Mouse (Mus musculus) kidney, adult 9 months (tissue): ENCODE data around the gene Smc3.
"Not testable (repeated sequence)": the region's sequence is repeated elsewhere in the genome, so short reads cannot be mapped to it uniquely, and the experiment has no call there.

Experiments used
- DNase-seq: peaks from one replicate; pipeline ENCODE4 v3.0.0; 2022

Smc3 gene

GRCm38 (mm10) chr19:53656443-53656842 is 56.2 kb downstream of the Smc3 start:
- not testable (repeated sequence) for DNase-seq

GRCm38 (mm10) chr19:53657437-53657836 is 57.2 kb downstream of the Smc3 start:
- no peak for DNase-seq

DNA sequence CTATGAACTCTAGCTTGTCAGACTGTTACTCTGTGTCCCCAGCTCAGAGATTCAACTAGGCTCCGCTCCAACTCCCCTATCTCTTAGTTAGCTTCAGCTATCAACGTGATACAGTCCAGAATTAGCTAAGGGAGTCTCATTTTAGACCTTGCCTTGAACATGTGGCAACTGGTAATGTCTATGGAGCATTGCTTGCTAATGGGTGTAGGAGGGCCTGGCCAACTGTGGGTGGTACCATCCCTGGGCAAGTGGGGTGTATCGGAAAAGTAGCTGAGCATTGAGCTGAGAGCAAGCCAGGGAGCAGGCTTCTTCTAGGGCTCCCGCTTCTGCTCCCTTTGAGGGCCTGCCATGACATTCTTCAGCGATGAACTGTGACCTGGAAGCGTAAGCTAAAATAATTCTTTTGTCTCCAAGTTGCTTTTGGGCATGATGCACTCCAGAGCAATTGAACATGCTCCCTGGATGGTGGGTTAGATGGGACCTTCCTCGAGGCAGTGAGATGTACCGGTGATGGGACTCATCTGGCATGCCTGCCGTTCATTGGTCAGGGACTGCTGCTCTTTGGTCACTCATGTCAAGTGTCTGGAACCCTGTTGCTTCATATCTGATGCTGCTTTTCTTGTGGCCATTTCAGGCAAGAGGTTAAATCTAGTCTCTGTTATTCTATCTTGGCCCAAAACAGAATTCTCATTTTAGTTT is 60.7 kb downstream of the Smc3 start:
- DNase-seq: no peak

- no peak for DNase-seq
These were observed 61.9 kb downstream of the Smc3 start for GRCm38 (mm10) chr19:53661938-53662722.

DNA sequence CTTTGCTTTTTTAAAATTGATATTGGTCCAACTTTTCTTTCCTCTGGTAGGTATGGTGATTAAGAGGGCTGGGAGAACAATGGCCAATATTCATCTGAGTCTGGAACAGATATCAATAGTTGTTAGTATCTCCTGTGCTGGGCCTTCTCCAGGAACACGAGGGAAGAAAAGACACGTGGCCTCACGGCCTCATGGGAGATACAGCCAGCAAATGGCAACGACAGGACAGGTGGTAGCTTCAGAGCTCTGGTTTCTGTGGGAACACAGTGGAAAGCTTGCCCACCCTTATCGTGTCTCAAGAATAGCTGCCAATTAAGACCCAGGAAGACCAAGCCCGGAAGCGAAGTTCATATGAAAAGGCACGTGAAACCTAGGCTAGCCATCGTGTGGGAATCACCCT is 64.6 kb downstream of the Smc3 start:
- no peak for DNase-seq

- DNase-seq: no peak
These were observed 65.2 kb downstream of the Smc3 start for GRCm38 (mm10) chr19:53665391-53665790.

- no peak for DNase-seq
These were observed 66.5 kb downstream of the Smc3 start for GRCm38 (mm10) chr19:53666708-53667107.

- no peak for DNase-seq
These were observed 68.6 kb downstream of the Smc3 start for GRCm38 (mm10) chr19:53668821-53669220.

GRCm38 (mm10) chr19:53670625-53671141 is 70.5 kb downstream of the Smc3 start:
- no peak for DNase-seq

- no peak for DNase-seq
These were observed 71.2 kb downstream of the Smc3 start for GRCm38 (mm10) chr19:53671432-53671831.

DNA sequence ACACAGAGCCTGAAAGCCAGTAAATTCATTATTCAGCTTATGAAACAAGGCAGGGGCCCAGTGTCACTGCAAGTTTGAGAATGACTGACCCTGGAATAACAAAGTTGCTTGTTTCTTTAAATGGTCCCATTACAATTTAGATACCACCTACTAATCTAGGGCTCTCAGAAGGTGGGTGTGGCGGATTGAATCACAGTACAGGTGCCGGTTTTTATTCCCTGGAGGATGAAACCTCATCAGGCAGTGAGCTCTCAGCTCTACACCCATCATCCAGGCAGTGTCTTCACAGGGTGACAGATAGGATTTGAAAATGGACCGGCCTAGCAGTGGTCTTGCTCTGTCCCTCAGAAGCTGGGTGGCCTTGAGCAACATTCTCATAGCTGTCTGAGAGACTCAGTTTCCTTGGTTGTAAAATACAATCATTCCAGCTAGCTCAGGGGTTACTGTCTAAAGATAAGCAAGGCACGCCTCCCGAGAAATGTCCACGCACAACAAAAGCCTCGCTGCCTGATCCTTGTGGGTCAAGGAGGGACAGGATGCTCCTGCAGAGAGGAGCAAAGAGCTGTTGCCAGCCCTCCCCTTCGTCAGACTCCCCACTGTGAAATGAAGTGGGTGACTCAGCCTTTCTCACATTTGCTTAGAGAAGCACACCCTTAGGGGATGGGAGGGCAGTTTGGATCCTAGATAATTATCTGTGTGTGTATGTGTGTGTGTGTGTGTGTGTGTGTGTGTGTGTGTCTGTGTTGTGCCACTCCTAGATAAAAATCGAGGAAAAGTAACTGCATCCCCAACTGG is 74.1 kb downstream of the Smc3 start:
- no peak for DNase-seq

DNA sequence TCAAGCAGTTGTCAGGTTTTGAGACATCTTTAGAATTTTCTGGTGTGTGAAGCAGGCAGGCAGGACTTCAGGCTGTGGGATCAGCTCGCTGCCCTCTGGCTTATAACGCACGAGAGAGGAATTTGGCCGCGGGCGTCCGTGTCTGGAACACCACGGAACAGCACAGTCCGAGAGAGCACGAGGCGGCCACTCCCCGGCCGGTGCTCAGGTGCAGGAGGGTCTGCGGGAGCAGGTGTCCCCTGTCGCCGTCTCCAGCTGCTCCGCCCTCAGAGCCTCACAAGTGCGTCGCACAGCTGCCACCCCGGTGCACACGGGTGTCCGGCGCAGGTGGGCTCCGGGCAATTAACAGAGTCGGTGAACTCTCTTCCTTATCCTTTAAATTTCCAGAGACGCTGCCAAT is 76.0 kb downstream of the Smc3 start:
- no peak for DNase-seq

GRCm38 (mm10) chr19:53676718-53677634 is 76.8 kb downstream of the Smc3 start, which contains the start of gene Rbm20:
Gene Rbm20 (plus strand): TSS chr19:53677306.
- peak; percentile 34 for DNase-seq

- no peak for DNase-seq
These were observed 79.0 kb downstream of the Smc3 start for GRCm38 (mm10) chr19:53679194-53679593.

DNA sequence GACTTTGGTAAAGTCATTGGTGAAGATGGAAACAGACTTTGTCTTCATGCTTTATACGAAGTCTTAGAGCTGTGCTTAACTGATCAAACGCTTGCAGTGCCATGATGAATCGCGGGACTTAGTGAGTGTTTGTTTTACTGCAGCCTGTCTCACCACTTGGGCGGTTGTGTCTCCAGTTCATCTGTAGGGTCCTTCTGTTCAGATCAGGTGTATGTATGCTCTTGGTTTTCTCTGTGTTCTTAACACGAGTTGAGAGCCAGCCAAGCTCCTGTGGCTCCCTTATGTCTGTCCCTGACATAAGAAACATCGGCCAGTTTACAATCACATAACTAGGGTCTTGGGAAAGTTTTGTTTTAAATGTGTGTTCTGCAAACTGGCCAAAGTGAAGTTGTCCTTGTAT is 79.8 kb downstream of the Smc3 start:
- DNase-seq: no peak

DNA sequence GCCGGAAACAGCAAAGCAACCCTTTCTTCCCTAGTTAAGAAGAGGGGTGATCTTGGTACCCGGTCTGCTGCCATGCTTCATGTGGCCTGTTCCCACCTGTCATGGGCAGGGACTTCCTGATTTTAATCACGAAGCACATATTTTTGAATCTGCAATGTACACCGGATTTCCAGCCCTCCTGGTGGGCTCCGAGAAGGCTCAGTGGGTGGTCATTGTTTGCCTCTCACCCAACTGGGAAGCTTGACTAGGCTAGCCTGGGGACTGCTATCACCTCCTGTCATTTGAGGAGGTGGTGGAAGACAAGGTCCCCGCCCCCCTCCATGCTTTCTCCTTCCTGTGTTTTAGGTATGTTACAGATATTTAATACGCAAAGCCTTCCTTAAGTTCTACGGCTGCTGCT is 82.2 kb downstream of the Smc3 start:
- DNase-seq: no peak

DNA sequence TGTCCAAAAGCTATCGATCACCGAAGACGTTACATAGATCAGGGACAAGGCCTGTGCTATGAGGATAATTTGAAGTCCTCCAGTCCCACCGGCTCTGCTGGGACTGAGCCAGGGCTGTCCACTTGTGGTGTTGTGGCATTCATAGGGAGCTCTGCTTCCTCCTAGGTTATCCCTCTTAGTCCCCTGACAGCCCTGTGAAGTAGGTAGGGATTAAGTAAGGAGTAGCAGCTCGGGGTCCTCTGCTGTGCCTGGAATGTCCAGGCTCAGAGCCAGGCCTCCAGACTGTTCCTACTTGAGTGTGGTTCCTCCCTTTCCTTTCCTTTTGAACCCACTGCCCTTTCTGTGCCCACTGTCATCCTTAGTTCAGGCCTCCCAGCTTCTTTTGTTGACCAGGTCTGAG is 87.4 kb downstream of the Smc3 start:
- no peak for DNase-seq

GRCm38 (mm10) chr19:53690816-53691215 is 90.6 kb downstream of the Smc3 start:
- DNase-seq: no peak

DNA sequence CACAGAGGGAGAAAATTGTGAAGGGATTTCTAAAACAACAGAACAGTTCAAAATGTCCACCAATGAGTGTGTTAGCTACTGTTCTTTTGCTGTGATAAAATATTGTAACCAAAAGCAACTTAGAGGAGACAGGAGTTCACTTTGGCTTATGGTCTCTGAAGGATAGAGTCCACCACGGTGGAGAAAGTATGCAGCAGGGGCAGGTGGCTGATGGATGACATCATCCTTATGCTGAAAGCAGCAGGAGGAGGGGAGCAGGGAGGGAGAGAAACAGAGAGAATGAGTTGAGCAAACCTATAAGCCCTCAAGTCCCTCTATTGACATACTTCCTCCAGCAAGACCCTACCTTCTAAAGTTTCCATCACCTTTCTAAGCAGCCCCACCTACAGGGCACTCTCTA is 93.8 kb downstream of the Smc3 start:
- DNase-seq: no peak
